Mouse (Mus musculus) cerebral cortex, adult 2 months (tissue): ENCODE results near the gene Ror2.

Source experiments
- WGBS: fragments of 180-500 bp; shearing (Covaris S2); methylation state at CpG from one replicate; pipeline ENCODE4 v1.1.7; 2018; 5-methylcytosine and 5-hydroxymethylcytosine counted together

Gene Ror2

GRCm38 (mm10) chr13:53069076-53069690, 216.7 kb downstream of the Ror2 start:
- 78% methylated on average over 22 of the region's 22 CpGs for WGBS

- WGBS, result 84% methylated on average over 8 of the region's 8 CpGs
Observed at GRCm38 (mm10) chr13:53068461-53068860, 217.5 kb downstream of the Ror2 start.

GRCm38 (mm10) chr13:53067949-53068348, 218.0 kb downstream of the Ror2 start:
- 72% methylated on average over 11 of the region's 11 CpGs for WGBS

- 89% methylated on average over 11 of the region's 11 CpGs for WGBS
Observed at GRCm38 (mm10) chr13:53065122-53065521, 220.8 kb downstream of the Ror2 start.

- 86% methylated on average over 1 of the region's 1 CpGs for WGBS
Observed at GRCm38 (mm10) chr13:53064681-53065080, 221.2 kb downstream of the Ror2 start.
